Mouse (Mus musculus) liver, embryonic 13.5 days (tissue): ENCODE results near the gene Ndufb10. TPM values are rescaled to one million over a fixed set of nuclear protein-coding genes. Genes with fewer than 3 reads are reported as not detected.
A peak's percentile ranks its signal among the peaks of the same experiment; 100 is the strongest.

Source experiments
- ATAC-seq: fragments of 200-750 bp; cut with Nextera tagmentation; 2 replicates; pipeline ENCODE4 v1.8.0; 2017; ENCODE audit warnings: low read depth, mild to moderate bottlenecking, moderate number of reproducible peaks, moderate library complexity
- DNase-seq: peaks from one replicate; pipeline ENCODE4 v3.0.0; 2022
- H3K27ac ChIP-seq: fragments of 300-500 bp; sonication (generic); 2 replicates; pipeline ENCODE4 v1.5.1; 2015; ENCODE audit warnings: moderate library complexity, mild to moderate bottlenecking, inconsistent platforms
- H3K27me3 ChIP-seq: fragments of 300-500 bp; sonication (generic); 2 replicates; pipeline ENCODE4 v1.6.1; 2015; ENCODE audit warnings: mild to moderate bottlenecking, inconsistent platforms
- H3K36me3 ChIP-seq: fragments of 300-500 bp; sonication (generic); 2 replicates; pipeline ENCODE4 v1.6.1; 2015; ENCODE audit warnings: mild to moderate bottlenecking, inconsistent platforms
- H3K4me1 ChIP-seq: fragments of 300-500 bp; sonication (generic); replicated peaks from 2 replicates; pipeline ENCODE4 v1.6.1; 2015; ENCODE audit warnings: inconsistent platforms
- H3K4me2 ChIP-seq: fragments of 300-500 bp; sonication (generic); 2 replicates; pipeline ENCODE4 v1.6.1; 2015; ENCODE audit warnings: inconsistent platforms, mild to moderate bottlenecking, moderate library complexity
- H3K4me3 ChIP-seq: fragments of 300-500 bp; sonication (generic); replicated peaks from 2 replicates; pipeline ENCODE4 v1.5.1; 2015; ENCODE audit warnings: mild to moderate bottlenecking, inconsistent platforms
- H3K9ac ChIP-seq: fragments of 300-500 bp; sonication (generic); 2 replicates; pipeline ENCODE4 v1.6.1; 2015; ENCODE audit warnings: mild to moderate bottlenecking, inconsistent platforms
- H3K9me3 ChIP-seq: fragments of 300-500 bp; sonication (generic); replicated peaks from 2 replicates; pipeline ENCODE4 v1.6.1; 2016; ENCODE audit warnings: inconsistent platforms
- WGBS: fragments of 180-500 bp; shearing (Covaris S2); methylation state at CpG from one replicate; pipeline ENCODE4 v1.1.7; 2015; ENCODE audit not compliant: insufficient replicate concordance; 5-methylcytosine and 5-hydroxymethylcytosine counted together
- polyA plus RNA-seq: library from polyadenylated mRNA; unstranded; fragments of >200 nt; fragmentation: Nextera tagmentation; extraction: Ambion mirVana; gene quantifications from 2 replicates; pipeline ENCODE4 v1.2.1, GENCODE M21; 2015

Gene Ndufb10
- polyA plus RNA-seq, 1 experiment from 2014 or later, result 206 TPM

- no peaks in the 10 kb centered on the region for H3K27me3 ChIP-seq
- ATAC-seq, result no peak
- no peaks in the 10 kb centered on the region for H3K9me3 ChIP-seq
- no peak for DNase-seq
- peaks cover 32% of the 10 kb centered on the region for H3K4me1 ChIP-seq
- H3K9ac ChIP-seq, result 0 out of 2 replicates have a peak overlapping the region, but pooled peaks have one; percentile 81
- peak overlapping the region; percentile 88 for H3K4me2 ChIP-seq
- 82% methylated on average over 3 of the region's 3 CpGs for WGBS
- peak overlapping the region; percentile 79 for H3K4me3 ChIP-seq
- H3K27ac ChIP-seq, result no peak overlapping the region
- peaks cover 42% of the 10 kb centered on the region for H3K36me3 ChIP-seq
Measured at GRCm38 (mm10) chr17:24705821-24706220, 18.5 kb downstream of the Ndufb10 start.

GRCm38 (mm10) chr17:24701251-24701650 lies 23.0 kb downstream of the Ndufb10 start:
- Histone ChIP-seq H3K9me3 (no peaks in the 10 kb centered on the region), H3K4me1 (peaks cover 32% of the 10 kb centered on the region), H3K9ac (no peak overlapping the region), H3K27me3 (no peaks in the 10 kb centered on the region), H3K4me2 (no peak overlapping the region), H3K36me3 (peaks cover 57% of the 10 kb centered on the region), H3K27ac (no peak overlapping the region), H3K4me3 (no peak overlapping the region)
- WGBS, result 88% methylated on average over 9 of the region's 9 CpGs
- no peak for DNase-seq
- ATAC-seq, result no peak

GRCm38 (mm10) chr17:24699473-24699872 lies 24.8 kb downstream of the Ndufb10 start:
- Histone ChIP-seq H3K27me3 (no peaks in the 10 kb centered on the region), H3K9me3 (no peaks in the 10 kb centered on the region), H3K27ac (no peak overlapping the region; the same call in 1 of the 2 replicates), H3K36me3 (peaks cover 47% of the 10 kb centered on the region), H3K4me2 (no peak overlapping the region), H3K9ac (no peak overlapping the region), H3K4me1 (peaks cover 36% of the 10 kb centered on the region), H3K4me3 (no peak overlapping the region)
- DNase-seq (no peak), ATAC-seq (no peak)
- WGBS, result 77% methylated on average over 2 of the region's 2 CpGs

GRCm38 (mm10) chr17:24698715-24699114 lies 25.6 kb downstream of the Ndufb10 start:
- ATAC-seq (no peak), DNase-seq (no peak)
- Histone ChIP-seq H3K4me2 (no peak overlapping the region), H3K27ac (no peak overlapping the region), H3K27me3 (no peaks in the 10 kb centered on the region), H3K9ac (peak overlapping the region; percentile 9; the same call in 1 of the 2 replicates), H3K4me3 (no peak overlapping the region), H3K9me3 (no peaks in the 10 kb centered on the region), H3K36me3 (peaks cover 44% of the 10 kb centered on the region), H3K4me1 (peaks cover 40% of the 10 kb centered on the region)
- WGBS, result 67% methylated on average over 9 of the region's 9 CpGs

GRCm38 (mm10) chr17:24697985-24698384 lies 26.3 kb downstream of the Ndufb10 start:
- ATAC-seq, result no peak
- H3K27ac ChIP-seq, result no peak overlapping the region
- peaks cover 46% of the 10 kb centered on the region for H3K36me3 ChIP-seq
- H3K27me3 ChIP-seq, result no peaks in the 10 kb centered on the region
- WGBS, result 19% methylated on average over 5 of the region's 5 CpGs
- no peak overlapping the region for H3K4me2 ChIP-seq
- DNase-seq, result no peak
- no peaks in the 10 kb centered on the region for H3K9me3 ChIP-seq
- H3K4me1 ChIP-seq, result peaks cover 40% of the 10 kb centered on the region
- H3K4me3 ChIP-seq, result no peak overlapping the region
- no peak overlapping the region for H3K9ac ChIP-seq

- under 1% methylated on average over 72 of the region's 76 CpGs for WGBS
- DNase-seq (peak; percentile 86), ATAC-seq (peak; percentile 94)
- H3K9ac ChIP-seq, result peak within 1 kb of the TSS; percentile 90
- peaks cover 40% of the 10 kb centered on the region for H3K4me1 ChIP-seq
- H3K4me2 ChIP-seq, result peak within 1 kb of the TSS; percentile 96
- peaks cover 37% of the 10 kb centered on the region for H3K36me3 ChIP-seq
- H3K27ac ChIP-seq, result peak within 1 kb of the TSS; percentile 88
- H3K27me3 ChIP-seq, result peaks cover 11% of the 10 kb centered on the region
- no peaks in the 10 kb centered on the region for H3K9me3 ChIP-seq
- peak within 1 kb of the TSS; percentile 84 for H3K4me3 ChIP-seq
Measured at GRCm38 (mm10) chr17:24696011-24696697, 28.1 kb downstream of the Ndufb10 start, which contains the start of the genes Gfer and Noxo1. Gene Gfer (minus strand): TSS chr17:24696156. Gene Noxo1 (plus strand): TSS chr17:24696234.

GRCm38 (mm10) chr17:24695326-24696010 lies 28.8 kb downstream of the Ndufb10 start:
- Histone ChIP-seq H3K27me3 (peaks cover 18% of the 10 kb centered on the region), H3K27ac (peak overlapping the region; percentile 88), H3K9me3 (no peaks in the 10 kb centered on the region), H3K4me1 (peaks cover 40% of the 10 kb centered on the region), H3K4me2 (peak overlapping the region; percentile 96), H3K4me3 (peak overlapping the region; percentile 84), H3K9ac (peak overlapping the region; percentile 90), H3K36me3 (peaks cover 30% of the 10 kb centered on the region)
- DNase-seq (no peak), ATAC-seq (no peak)
- 6% methylated on average over 49 of the region's 51 CpGs for WGBS

GRCm38 (mm10) chr17:24692385-24692784 lies 31.9 kb downstream of the Ndufb10 start:
- no peak overlapping the region for H3K27ac ChIP-seq
- DNase-seq, result no peak
- no peak overlapping the region for H3K4me2 ChIP-seq
- H3K9me3 ChIP-seq, result no peaks in the 10 kb centered on the region
- ATAC-seq, result no peak
- peaks cover 50% of the 10 kb centered on the region for H3K4me1 ChIP-seq
- no peak overlapping the region for H3K9ac ChIP-seq
- no peak overlapping the region for H3K4me3 ChIP-seq
- peaks cover 19% of the 10 kb centered on the region for H3K36me3 ChIP-seq
- 52% methylated on average over 5 of the region's 5 CpGs for WGBS
- peaks cover 49% of the 10 kb centered on the region for H3K27me3 ChIP-seq

- peak within 1 kb of the TSS; percentile 33; the same call in 1 of the 2 replicates for H3K9ac ChIP-seq
- 2% methylated on average over 55 of the region's 55 CpGs for WGBS
- H3K4me2 ChIP-seq, result peak within 1 kb of the TSS; percentile 62
- peak within 1 kb of the TSS; percentile 48 for H3K4me3 ChIP-seq
- DNase-seq, result no peak
- no peaks in the 10 kb centered on the region for H3K9me3 ChIP-seq
- ATAC-seq, result no peak
- peaks cover 62% of the 10 kb centered on the region for H3K27me3 ChIP-seq
- peaks cover 38% of the 10 kb centered on the region for H3K4me1 ChIP-seq
- H3K36me3 ChIP-seq, result peaks cover 19% of the 10 kb centered on the region
- no peak within 1 kb of the TSS for H3K27ac ChIP-seq
Measured at GRCm38 (mm10) chr17:24689251-24690081, 34.8 kb downstream of the Ndufb10 start, which contains the start of gene Syngr3. Gene Syngr3 (minus strand): TSS chr17:24689955.

- no peak for ATAC-seq
- no peaks in the 10 kb centered on the region for H3K9me3 ChIP-seq
- DNase-seq, result no peak
- no peak overlapping the region for H3K27ac ChIP-seq
- H3K27me3 ChIP-seq, result peaks cover 62% of the 10 kb centered on the region
- H3K4me2 ChIP-seq, result peak overlapping the region; percentile 77
- peak overlapping the region; percentile 49; the same call in 1 of the 2 replicates for H3K9ac ChIP-seq
- peaks cover 34% of the 10 kb centered on the region for H3K4me1 ChIP-seq
- whole genome bisulfite sequencing, result 19% methylated on average over 23 of the region's 23 CpGs
- peaks cover 6% of the 10 kb centered on the region; the same call in 1 of the 2 replicates for H3K36me3 ChIP-seq
- peak overlapping the region; percentile 57 for H3K4me3 ChIP-seq
Measured at GRCm38 (mm10) chr17:24687599-24687998, 36.7 kb downstream of the Ndufb10 start.
